Mouse (Mus musculus) midbrain, embryonic 12.5 days (tissue): ENCODE measurements around the gene Dgki. TPM values are rescaled to one million over a fixed set of nuclear protein-coding genes. Genes with fewer than 3 reads are reported as not detected.

Experiments used
- ATAC-seq: fragments of 200-750 bp; cut with Nextera tagmentation; 2 replicates; pipeline ENCODE4 v1.8.0; 2017; ENCODE audit warnings: low read depth, moderate TSS enrichment, moderate library complexity; ENCODE audit not compliant: low FRiP score
- H3K27ac ChIP-seq: fragments of 300-500 bp; sonication (generic); replicated peaks from 2 replicates; pipeline ENCODE4 v1.5.1; 2016; ENCODE audit warnings: mild to moderate bottlenecking
- H3K27me3 ChIP-seq: fragments of 300-500 bp; sonication (generic); 2 replicates; pipeline ENCODE4 v1.6.1; 2016; ENCODE audit warnings: mild to moderate bottlenecking
- H3K36me3 ChIP-seq: fragments of 300-500 bp; sonication (generic); 2 replicates; pipeline ENCODE4 v1.6.1; 2016
- H3K4me1 ChIP-seq: fragments of 300-500 bp; sonication (generic); 2 replicates; pipeline ENCODE4 v1.6.1; 2016
- H3K4me2 ChIP-seq: fragments of 300-500 bp; sonication (generic); replicated peaks from 2 replicates; pipeline ENCODE4 v1.6.1; 2016; ENCODE audit warnings: mild to moderate bottlenecking, moderate library complexity
- H3K4me3 ChIP-seq: fragments of 300-500 bp; sonication (generic); 2 replicates; pipeline ENCODE4 v1.5.1; 2016; ENCODE audit warnings: mild to moderate bottlenecking
- H3K9ac ChIP-seq: fragments of 300-500 bp; sonication (generic); replicated peaks from 2 replicates; pipeline ENCODE4 v1.6.1; 2016; ENCODE audit warnings: mild to moderate bottlenecking, moderate library complexity
- H3K9me3 ChIP-seq: fragments of 300-500 bp; sonication (generic); 2 replicates; pipeline ENCODE4 v1.6.1; 2016; ENCODE audit warnings: mild to moderate bottlenecking
- WGBS: fragments of 180-500 bp; shearing (Covaris S2); methylation state at CpG from one replicate; pipeline ENCODE4 v1.1.7; 2016; 5-methylcytosine and 5-hydroxymethylcytosine counted together
- polyA plus RNA-seq: library from polyadenylated mRNA; unstranded; fragments of >200 nt; fragmentation: Nextera tagmentation; extraction: Ambion mirVana; gene quantifications from 2 replicates; pipeline ENCODE4 v1.2.1, GENCODE M21; 2016

Dgki gene
- polyA plus RNA-seq, 1 experiment from 2014 or later, result 4.3 TPM

GRCm38 (mm10) chr6:37261236-37261852 is 38.6 kb downstream of the Dgki start:
- H3K27me3 ChIP-seq, result no peaks in the 10 kb centered on the region
- no peaks in the 10 kb centered on the region for H3K4me1 ChIP-seq
- no peak overlapping the region for H3K9ac ChIP-seq
- H3K36me3 ChIP-seq, result no peaks in the 10 kb centered on the region
- H3K4me3 ChIP-seq, result no peak overlapping the region
- H3K27ac ChIP-seq, result no peak overlapping the region
- no peak overlapping the region for H3K4me2 ChIP-seq
- ATAC-seq, result no peak
- WGBS, result 90% methylated on average over 10 of the region's 10 CpGs
- 0 out of 2 replicates have a peak, but pooled peaks cover 4% of the 10 kb centered on the region for H3K9me3 ChIP-seq

- H3K9ac ChIP-seq, result no peak overlapping the region
- no peak overlapping the region for H3K27ac ChIP-seq
- H3K4me3 ChIP-seq, result no peak overlapping the region
- ATAC-seq, result no peak
- no peaks in the 10 kb centered on the region for H3K27me3 ChIP-seq
- no peaks in the 10 kb centered on the region for H3K4me1 ChIP-seq
- H3K9me3 ChIP-seq, result 0 out of 2 replicates have a peak, but pooled peaks cover 2% of the 10 kb centered on the region
- H3K4me2 ChIP-seq, result no peak overlapping the region
- no peaks in the 10 kb centered on the region for H3K36me3 ChIP-seq
- 90% methylated on average over 7 of the region's 7 CpGs for WGBS
These were observed 41.3 kb downstream of the Dgki start for GRCm38 (mm10) chr6:37258662-37259061.

- Histone ChIP-seq H3K27me3 (no peaks in the 10 kb centered on the region), H3K4me3 (no peak overlapping the region), H3K36me3 (no peaks in the 10 kb centered on the region), H3K9me3 (no peaks in the 10 kb centered on the region), H3K4me1 (no peaks in the 10 kb centered on the region), H3K9ac (no peak overlapping the region), H3K27ac (no peak overlapping the region), H3K4me2 (no peak overlapping the region)
- no peak for ATAC-seq
- WGBS, result 63% methylated on average over 8 of the region's 8 CpGs
These were observed 45.8 kb downstream of the Dgki start for GRCm38 (mm10) chr6:37254144-37254543.

GRCm38 (mm10) chr6:37252536-37252935 is 47.4 kb downstream of the Dgki start:
- Histone ChIP-seq H3K4me1 (no peaks in the 10 kb centered on the region), H3K27me3 (no peaks in the 10 kb centered on the region), H3K4me2 (no peak overlapping the region), H3K36me3 (no peaks in the 10 kb centered on the region), H3K4me3 (no peak overlapping the region), H3K9me3 (no peaks in the 10 kb centered on the region), H3K9ac (no peak overlapping the region), H3K27ac (no peak overlapping the region)
- WGBS, result 94% methylated on average over 4 of the region's 4 CpGs
- ATAC-seq, result no peak

GRCm38 (mm10) chr6:37250671-37251070 is 49.3 kb downstream of the Dgki start:
- Histone ChIP-seq H3K4me2 (no peak overlapping the region), H3K4me1 (no peaks in the 10 kb centered on the region), H3K9me3 (no peaks in the 10 kb centered on the region), H3K36me3 (no peaks in the 10 kb centered on the region), H3K9ac (no peak overlapping the region), H3K27me3 (no peaks in the 10 kb centered on the region), H3K4me3 (no peak overlapping the region), H3K27ac (no peak overlapping the region)
- 83% methylated on average over 2 of the region's 2 CpGs for WGBS
- ATAC-seq, result no peak

- ATAC-seq, result no peak
- H3K4me3 ChIP-seq, result no peak overlapping the region
- 55% methylated on average over 7 of the region's 7 CpGs for WGBS
- no peaks in the 10 kb centered on the region for H3K36me3 ChIP-seq
- no peak overlapping the region for H3K9ac ChIP-seq
- H3K4me1 ChIP-seq, result peaks cover 17% of the 10 kb centered on the region
- no peaks in the 10 kb centered on the region for H3K9me3 ChIP-seq
- no peak overlapping the region for H3K27ac ChIP-seq
- no peak overlapping the region for H3K4me2 ChIP-seq
- H3K27me3 ChIP-seq, result no peaks in the 10 kb centered on the region
These were observed 54.2 kb downstream of the Dgki start for GRCm38 (mm10) chr6:37245757-37246156.

GRCm38 (mm10) chr6:37244074-37244473 is 55.9 kb downstream of the Dgki start:
- peaks cover 17% of the 10 kb centered on the region for H3K4me1 ChIP-seq
- no peaks in the 10 kb centered on the region for H3K9me3 ChIP-seq
- no peaks in the 10 kb centered on the region for H3K27me3 ChIP-seq
- H3K4me3 ChIP-seq, result no peak overlapping the region
- ATAC-seq, result no peak
- no peak overlapping the region for H3K9ac ChIP-seq
- H3K4me2 ChIP-seq, result no peak overlapping the region
- WGBS, result 91% methylated on average over 11 of the region's 11 CpGs
- H3K36me3 ChIP-seq, result no peaks in the 10 kb centered on the region
- H3K27ac ChIP-seq, result no peak overlapping the region

- H3K4me3 ChIP-seq, result no peak overlapping the region
- no peaks in the 10 kb centered on the region for H3K36me3 ChIP-seq
- no peaks in the 10 kb centered on the region for H3K27me3 ChIP-seq
- peaks cover 17% of the 10 kb centered on the region for H3K4me1 ChIP-seq
- no peak overlapping the region for H3K27ac ChIP-seq
- WGBS, result 45% methylated on average over 5 of the region's 5 CpGs
- H3K4me2 ChIP-seq, result no peak overlapping the region
- ATAC-seq, result no peak
- no peaks in the 10 kb centered on the region for H3K9me3 ChIP-seq
- H3K9ac ChIP-seq, result no peak overlapping the region
These were observed 57.2 kb downstream of the Dgki start for GRCm38 (mm10) chr6:37242769-37243121.

GRCm38 (mm10) chr6:37242100-37242768 is 57.8 kb downstream of the Dgki start:
- no peaks in the 10 kb centered on the region for H3K27me3 ChIP-seq
- no peaks in the 10 kb centered on the region for H3K9me3 ChIP-seq
- H3K27ac ChIP-seq, result no peak overlapping the region
- peaks cover 17% of the 10 kb centered on the region for H3K4me1 ChIP-seq
- no peak overlapping the region for H3K4me2 ChIP-seq
- no peak overlapping the region for H3K4me3 ChIP-seq
- WGBS, result 55% methylated on average over 6 of the region's 6 CpGs
- no peak for ATAC-seq
- H3K9ac ChIP-seq, result no peak overlapping the region
- no peaks in the 10 kb centered on the region for H3K36me3 ChIP-seq

- Histone ChIP-seq H3K4me2 (no peak overlapping the region), H3K9me3 (no peaks in the 10 kb centered on the region), H3K4me1 (peaks cover 17% of the 10 kb centered on the region), H3K36me3 (no peaks in the 10 kb centered on the region), H3K4me3 (no peak overlapping the region), H3K9ac (no peak overlapping the region), H3K27me3 (no peaks in the 10 kb centered on the region), H3K27ac (no peak overlapping the region)
- WGBS, result 89% methylated on average over 4 of the region's 4 CpGs
- no peak for ATAC-seq
These were observed 58.5 kb downstream of the Dgki start for GRCm38 (mm10) chr6:37241434-37241833.

- Histone ChIP-seq H3K4me3 (no peak overlapping the region), H3K4me2 (no peak overlapping the region), H3K9me3 (no peaks in the 10 kb centered on the region), H3K9ac (no peak overlapping the region), H3K4me1 (peaks cover 17% of the 10 kb centered on the region), H3K27me3 (no peaks in the 10 kb centered on the region), H3K27ac (no peak overlapping the region), H3K36me3 (no peaks in the 10 kb centered on the region)
- 77% methylated on average over 7 of the region's 7 CpGs for WGBS
- no peak for ATAC-seq
These were observed 59.8 kb downstream of the Dgki start for GRCm38 (mm10) chr6:37240140-37240539.

GRCm38 (mm10) chr6:37236893-37237292 is 63.1 kb downstream of the Dgki start:
- Histone ChIP-seq H3K9ac (no peak overlapping the region), H3K9me3 (no peaks in the 10 kb centered on the region), H3K27me3 (no peaks in the 10 kb centered on the region), H3K4me3 (no peak overlapping the region), H3K4me1 (0 out of 2 replicates have a peak, but pooled peaks cover 5% of the 10 kb centered on the region), H3K36me3 (no peaks in the 10 kb centered on the region), H3K27ac (no peak overlapping the region), H3K4me2 (no peak overlapping the region)
- 66% methylated on average over 2 of the region's 2 CpGs for WGBS
- ATAC-seq, result no peak

GRCm38 (mm10) chr6:37231148-37231547 is 68.8 kb downstream of the Dgki start:
- Histone ChIP-seq H3K4me1 (no peaks in the 10 kb centered on the region), H3K27ac (no peak overlapping the region), H3K27me3 (no peaks in the 10 kb centered on the region), H3K4me3 (no peak overlapping the region), H3K9ac (no peak overlapping the region), H3K4me2 (no peak overlapping the region), H3K9me3 (no peaks in the 10 kb centered on the region), H3K36me3 (no peaks in the 10 kb centered on the region)
- 66% methylated on average over 6 of the region's 6 CpGs for WGBS
- ATAC-seq, result no peak
